Mouse (Mus musculus) MEL (cell line): ENCODE results near the gene Caly. TPM values are rescaled to one million over a fixed set of nuclear protein-coding genes. Genes with fewer than 3 reads are reported as not detected.

ENCODE experiments used
- DNase-seq: peaks from one replicate; pipeline ENCODE4 v3.0.0; 2011; ENCODE audit warnings: low read depth, low spot score
- H3K27ac ChIP-seq: 2 replicates; pipeline ENCODE4 v1.5.1; 2012; ENCODE audit warnings: low read depth, mild to moderate bottlenecking, control low read depth, low read length, moderate library complexity; ENCODE audit not compliant: control insufficient read depth
- H3K27me3 ChIP-seq, 2 experiments: fragments of 150-350 bp in 1 of 2; sonication (generic) in 1 of 2; 2 replicates each; pipeline ENCODE4 v1.6.1; 2012; ENCODE audit warnings: low read length in 2 of 2, mild to moderate bottlenecking in 2 of 2, improper control_type of control experiment in 1 of 2, moderate library complexity in 1 of 2; ENCODE audit not compliant: insufficient read depth in 2 of 2, control insufficient read depth in 1 of 2
- H3K36me3 ChIP-seq, 2 experiments: 2 replicates each; pipeline ENCODE4 v1.6.1; 2012 to 2014; ENCODE audit warnings: low read length in 2 of 2, improper control_type of control experiment in 1 of 2, inconsistent platforms in 1 of 2, mild to moderate bottlenecking in 1 of 2; ENCODE audit not compliant: insufficient read depth in 2 of 2, control insufficient read depth in 1 of 2
- H3K4me1 ChIP-seq, 2 experiments: fragments of 150-350 bp in 1 of 2; sonication (generic) in 1 of 2; 2 replicates each; pipeline ENCODE4 v1.6.1; 2012; ENCODE audit warnings: low read length in 2 of 2, improper control_type of control experiment in 1 of 2, mild to moderate bottlenecking in 1 of 2; ENCODE audit not compliant: insufficient read depth in 2 of 2, control insufficient read depth in 1 of 2
- H3K4me3 ChIP-seq, 2 experiments: fragments of 150-350 bp in 1 of 2; sonication (generic) in 1 of 2; 2 replicates each; pipeline ENCODE4 v1.5.1; 2012; ENCODE audit warnings: low read depth in 2 of 2, low read length in 2 of 2, mild to moderate bottlenecking in 2 of 2, moderate library complexity in 2 of 2, control low read depth in 1 of 2, improper control_type of control experiment in 1 of 2; ENCODE audit not compliant: control insufficient read depth in 1 of 2, insufficient read depth in 1 of 2
- H3K79me2 ChIP-seq: 2 replicates; pipeline ENCODE4 v1.6.1; 2012; ENCODE audit warnings: mild to moderate bottlenecking, low read length, moderate library complexity; ENCODE audit not compliant: control insufficient read depth, poor library complexity, insufficient read depth
- H3K9ac ChIP-seq: 2 replicates; pipeline ENCODE4 v1.6.1; 2012; ENCODE audit warnings: low read depth, mild to moderate bottlenecking, control low read depth, low read length, moderate library complexity; ENCODE audit not compliant: control insufficient read depth, poor library complexity, severe bottlenecking
- H3K9me3 ChIP-seq: fragments of 150-350 bp; sonication (generic); replicated peaks from 2 replicates; pipeline ENCODE4 v1.6.1; 2012; ENCODE audit warnings: mild to moderate bottlenecking, low read length, improper control_type of control experiment, moderate library complexity; ENCODE audit not compliant: insufficient read depth
- CHD1 ChIP-seq: IDR thresholded peaks from 2 replicates; pipeline ENCODE4 v1.6.1; 2012; ENCODE audit warnings: low read depth, mild to moderate bottlenecking, inconsistent platforms, low read length, improper control_type of control experiment
- CHD2 ChIP-seq: IDR thresholded peaks from 2 replicates; pipeline ENCODE4 v1.6.1; 2011; ENCODE audit warnings: low read length, improper control_type of control experiment
- E2F4 ChIP-seq: IDR thresholded peaks from 2 replicates; pipeline ENCODE4 v1.6.1; 2011; ENCODE audit warnings: low read depth, low read length, improper control_type of control experiment, borderline replicate concordance
- EP300 ChIP-seq, 2 experiments: IDR thresholded peaks; 2 replicates each; pipeline ENCODE4 v1.6.1; 2011; ENCODE audit warnings: improper control_type of control experiment in 2 of 2, low read length in 2 of 2, low read depth in 1 of 2, mild to moderate bottlenecking in 1 of 2
- ETS1 ChIP-seq: IDR thresholded peaks from 2 replicates; pipeline ENCODE4 v1.6.1; 2012; ENCODE audit warnings: low read depth, mild to moderate bottlenecking, inconsistent platforms, low read length, improper control_type of control experiment, moderate library complexity
- MAZ ChIP-seq: IDR thresholded peaks from 2 replicates; pipeline ENCODE4 v1.6.1; 2012; ENCODE audit warnings: low read depth, mild to moderate bottlenecking, inconsistent platforms, low read length, improper control_type of control experiment
- POLR2A ChIP-seq, 2 experiments: IDR thresholded peaks; 2 replicates each; pipeline ENCODE4 v1.6.1; 2011 to 2012; ENCODE audit warnings: low read length in 2 of 2, mild to moderate bottlenecking in 2 of 2, control low read depth in 1 of 2, improper control_type of control experiment in 1 of 2, low read depth in 1 of 2, moderate library complexity in 1 of 2; ENCODE audit not compliant: control insufficient read depth in 1 of 2, insufficient read depth in 1 of 2, poor library complexity in 1 of 2
- TAL1 ChIP-seq: IDR thresholded peaks from 2 replicates; pipeline ENCODE4 v1.6.1; 2012; ENCODE audit warnings: mild to moderate bottlenecking, inconsistent platforms, low read length, moderate library complexity, mixed read lengths
- USF1 ChIP-seq: IDR thresholded peaks from 2 replicates; pipeline ENCODE4 v1.6.1; 2014; ENCODE audit warnings: low read depth, mild to moderate bottlenecking, inconsistent platforms, low read length, improper control_type of control experiment, moderate library complexity
- USF2 ChIP-seq, 2 experiments: IDR thresholded peaks; 2 replicates each; pipeline ENCODE4 v1.6.1; 2011 to 2012; ENCODE audit warnings: improper control_type of control experiment in 2 of 2, low read length in 2 of 2, borderline replicate concordance in 1 of 2, inconsistent platforms in 1 of 2, low read depth in 1 of 2, mild to moderate bottlenecking in 1 of 2; ENCODE audit not compliant: insufficient read depth in 1 of 2
- ZKSCAN1 ChIP-seq: IDR thresholded peaks from 2 replicates; pipeline ENCODE4 v1.6.1; 2012; ENCODE audit warnings: low read depth, mild to moderate bottlenecking, inconsistent platforms, low read length, improper control_type of control experiment, moderate library complexity
- polyA plus RNA-seq, 2 experiments: library from polyadenylated mRNA; stranded (reverse) in 1 of 2; unstranded in 1 of 2; fragments of >175 nt in 1 of 2; fragments of >200 nt in 1 of 2; gene quantifications; 2 replicates each; pipeline versions ENCODE4 v1.2.1 to v1.2.4; 2012; ENCODE audit warnings: low replicate concordance in 2 of 2, low read depth in 1 of 2; ENCODE audit not compliant: insufficient read length in 2 of 2, insufficient read depth in 1 of 2, missing spikeins in 1 of 2
- total RNA-seq: library from RNA; depleted of rRNA; stranded (reverse); fragments of 300-350 nt; gene quantifications from 2 replicates; pipeline ENCODE4 v1.2.3, GENCODE M21; 2012

Gene Caly
- total and polyA plus RNA-seq, 3 experiments: 0.11 TPM; not detected in 2

DNA sequence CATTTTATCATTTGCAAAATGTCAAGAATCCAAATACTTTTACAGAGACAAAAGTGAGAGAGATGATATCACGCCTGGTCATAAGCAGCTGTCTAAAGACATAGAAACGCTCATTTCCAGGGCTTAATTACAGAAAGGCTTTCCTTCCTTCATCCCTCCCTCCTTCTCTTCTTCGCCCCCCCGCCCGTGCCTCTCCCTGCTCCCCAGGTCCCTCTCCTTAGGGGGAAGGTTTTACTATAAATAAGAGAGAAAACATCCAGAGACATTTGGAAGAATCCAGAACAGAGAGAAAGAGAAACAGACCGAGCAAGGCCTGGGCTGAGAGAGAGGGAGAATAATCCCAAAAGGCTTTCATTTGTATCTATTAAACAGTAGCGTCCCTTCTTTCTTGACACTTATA is 46.9 kb downstream of the Caly start:
- H3K4me3 ChIP-seq: peak overlapping the region; percentile 61 to 89
- peaks cover 9% of the 10 kb centered on the region for H3K79me2 ChIP-seq
- peaks cover 6 to 7% of the 10 kb centered on the region in 2 experiments; a peak in 3 of 4 replicates for H3K36me3 ChIP-seq
- peak overlapping the region; percentile 93 for H3K9ac ChIP-seq
- no peaks in the 10 kb centered on the region for H3K9me3 ChIP-seq
- H3K27ac ChIP-seq: peak overlapping the region; percentile 41
- peaks cover 0 to 11% of the 10 kb centered on the region in 2 experiments; a peak in 2 of 4 replicates for H3K4me1 ChIP-seq
- no peaks in the 10 kb centered on the region for H3K27me3 ChIP-seq
- TF ChIP-seq ZKSCAN1 (no peak), MAZ (no peak), CHD1 (0 out of 2 replicates have a peak, but pooled peaks have one; percentile 58), USF2 (IDR thresholded peaks at IDR 0.05; ENCODE audit: borderline replicate concordance in 1 of 2, insufficient read depth in 1 of 2, low read depth in 1 of 2, low read length in 2 of 2) (no peak), CHD2 (no peak)
- DNase-seq: no peak

DNA sequence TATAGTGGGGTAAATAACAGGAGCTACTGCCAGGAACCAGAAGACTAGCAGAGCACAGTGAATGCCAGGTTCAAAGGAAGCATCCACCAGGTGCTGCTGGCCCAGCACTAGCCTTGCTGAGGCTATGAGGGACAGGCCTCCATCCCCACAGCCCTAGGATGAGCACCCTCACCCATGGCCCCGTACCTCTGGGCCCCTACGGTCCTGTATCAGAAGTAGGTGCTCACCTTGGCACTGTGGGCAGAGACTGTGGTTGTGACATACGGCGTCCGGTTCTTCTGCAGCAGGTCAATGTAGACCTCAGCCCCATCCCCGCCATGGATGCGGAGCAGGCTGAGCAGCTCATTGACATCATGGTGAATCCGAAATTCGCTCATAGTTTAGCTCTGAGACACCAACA is 49.0 kb downstream of the Caly start:
- Histone ChIP-seq H3K27me3 (no peaks in the 10 kb centered on the region), H3K4me1 (peaks cover 0 to 11% of the 10 kb centered on the region in 2 experiments; a peak in 2 of 4 replicates), H3K79me2 (peaks cover 9% of the 10 kb centered on the region), H3K4me3 (no peak overlapping the region), H3K36me3 (peaks cover 6 to 26% of the 10 kb centered on the region in 2 experiments; a peak in 3 of 4 replicates), H3K27ac (no peak overlapping the region)
- DNase-seq: no peak
- no peak for TF ChIP-seq EP300 (IDR thresholded peaks at IDR 0.05; ENCODE audit: low read depth in 1 of 2, low read length in 2 of 2)
- no peak for TF ChIP-seq ETS1
- TF ChIP-seq, all 39 proteins: peak for 0
- Histone ChIP-seq H3K9me3 (no peaks in the 10 kb centered on the region), H3K9ac (no peak overlapping the region)

DNA sequence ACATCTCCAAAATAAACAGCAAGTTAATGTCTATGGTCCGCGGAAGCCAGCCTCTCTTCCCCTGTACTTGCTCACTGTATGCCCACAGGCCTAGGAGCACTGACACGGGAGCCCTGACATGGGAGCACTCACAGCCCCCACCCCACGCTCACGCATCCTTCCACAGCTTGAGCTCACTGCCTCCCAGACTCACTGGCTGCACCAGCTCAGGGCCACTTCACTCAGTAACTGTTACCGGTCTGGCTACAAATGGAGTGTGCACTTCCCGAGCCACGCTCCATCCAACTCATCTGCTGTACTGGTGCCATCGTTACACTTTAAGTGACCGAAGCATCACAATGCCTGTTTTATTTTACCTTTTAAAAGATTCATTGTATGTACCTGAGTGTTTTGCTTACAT is 50.0 kb downstream of the Caly start:
- Histone ChIP-seq H3K9me3 (no peaks in the 10 kb centered on the region), H3K9ac (no peak overlapping the region), H3K27me3 (no peaks in the 10 kb centered on the region), H3K36me3 (peaks cover 6 to 26% of the 10 kb centered on the region in 2 experiments; a peak in 3 of 4 replicates), H3K79me2 (peaks cover 9% of the 10 kb centered on the region), H3K4me3 (no peak overlapping the region), H3K27ac (no peak overlapping the region), H3K4me1 (peaks cover 0 to 11% of the 10 kb centered on the region in 2 experiments; a peak in 2 of 4 replicates)
- no peak for TF ChIP-seq USF1
- no peak for TF ChIP-seq POLR2A (IDR thresholded peaks at IDR 0.05; ENCODE audit: control insufficient read depth in 1 of 2, insufficient read depth in 1 of 2, low read depth in 1 of 2, low read length in 2 of 2, poor library complexity in 1 of 2)
- no peak for TF ChIP-seq E2F4
- TF ChIP-seq TAL1: no peak
- no peak for DNase-seq
